Mouse (Mus musculus): ENCODE measurements around the gene Hlcs. TPM values are rescaled to one million over a fixed set of nuclear protein-coding genes. Genes with fewer than 3 reads are reported as not detected.

The Hlcs gene
- polyA plus RNA-seq, 1 experiment from 2014 or later, result 10.3 TPM

DNA sequence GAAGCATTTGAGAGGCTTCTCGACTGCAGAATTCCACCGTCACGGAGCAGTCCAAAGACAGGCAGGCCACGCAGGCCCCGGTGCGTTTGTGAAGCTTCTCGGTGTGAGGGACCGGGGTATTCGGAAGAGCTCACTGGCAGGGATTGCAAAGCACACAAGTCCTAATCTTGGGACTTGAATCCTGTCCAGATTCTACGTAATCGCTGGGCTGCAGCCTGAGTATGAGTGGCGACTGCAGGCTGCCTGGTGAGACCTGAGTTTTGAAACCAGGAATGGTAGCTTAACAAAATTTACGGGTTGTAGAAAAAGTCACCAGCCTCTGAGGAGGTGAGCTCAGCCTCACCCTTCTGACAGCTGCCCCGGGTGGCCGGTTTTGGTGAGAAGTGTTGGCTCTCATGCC lies 64.7 kb downstream of the Hlcs start:
- Histone ChIP-seq H3K9ac (no peak overlapping the region), H3K4me2 (replicated peaks) (no peak overlapping the region), H3K27me3 (replicated peaks) (peaks cover 3% of the 10 kb centered on the region; the same call in 1 of the 2 replicates), H3K4me3 (no peak overlapping the region), H3K9me3 (no peaks in the 10 kb centered on the region), H3K4me1 (peaks cover 7% of the 10 kb centered on the region; the same call in 1 of the 2 replicates), H3K36me3 (no peaks in the 10 kb centered on the region), H3K27ac (no peak overlapping the region)
- 92% methylated on average over 15 of the region's 15 CpGs for WGBS
- no peak for ATAC-seq (ENCODE audit: low FRiP score, low read depth)

DNA sequence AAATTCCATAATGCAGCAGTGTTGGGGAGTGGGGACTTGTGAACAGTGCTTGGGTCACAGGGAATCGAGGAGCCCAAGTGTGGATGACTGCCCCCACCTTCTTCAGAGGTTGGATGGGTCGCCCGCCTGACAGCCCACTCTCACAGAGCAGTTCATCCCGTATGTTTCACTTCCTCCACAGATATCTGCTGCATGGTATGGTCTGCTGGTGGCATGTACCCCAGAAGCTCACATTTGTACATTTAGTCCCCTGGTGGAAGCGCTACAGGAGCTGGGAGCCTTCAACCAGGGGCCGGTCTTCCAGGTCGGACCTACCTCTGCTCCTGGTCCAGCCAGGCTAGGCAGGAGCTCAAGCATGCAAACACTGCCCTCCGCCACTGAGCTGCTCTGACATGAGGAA lies 66.4 kb downstream of the Hlcs start:
- no peak overlapping the region for H3K9ac ChIP-seq

DNA sequence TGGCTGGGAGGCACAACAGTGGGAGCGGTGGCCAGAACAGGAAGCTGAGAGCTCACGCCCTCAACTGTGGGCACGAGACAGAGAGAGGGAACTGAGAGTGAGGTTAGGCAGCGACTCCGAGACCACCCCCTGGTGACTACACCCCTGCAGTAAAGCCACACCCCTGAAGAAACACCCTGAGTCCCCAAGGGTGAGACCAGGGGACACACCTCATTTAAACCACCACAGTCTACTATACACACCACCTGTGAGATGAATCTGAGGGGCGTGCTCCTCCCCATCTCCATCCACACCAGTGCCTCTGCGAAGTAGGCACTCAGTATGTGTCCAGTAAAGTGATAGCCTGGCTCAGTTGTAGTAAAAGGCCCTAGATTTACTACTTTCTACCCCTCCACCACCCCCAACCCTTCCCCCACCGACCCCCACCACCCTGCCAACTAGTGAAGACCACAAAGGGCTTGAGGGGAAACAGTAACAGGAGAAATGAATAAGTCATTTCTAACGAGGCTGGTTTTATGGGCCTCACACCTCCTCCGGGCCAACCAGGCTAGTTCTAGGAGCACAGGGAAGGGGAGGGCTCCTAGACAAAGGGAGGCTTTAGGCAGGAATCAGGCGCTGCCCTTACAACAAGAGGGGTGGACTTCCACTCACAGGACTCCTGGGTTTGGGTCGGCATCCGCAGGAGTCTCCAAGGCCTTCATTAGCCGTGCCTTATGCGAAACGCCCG lies 67.2 kb downstream of the Hlcs start:
- Histone ChIP-seq H3K4me3 (no peak overlapping the region), H3K27ac (no peak overlapping the region)
- no peak for ATAC-seq (ENCODE audit: low FRiP score, low read depth)

More for the DNA sequence above, 66.4 kb downstream of the Hlcs start:
- peaks cover 7% of the 10 kb centered on the region; the same call in 1 of the 2 replicates for H3K4me1 ChIP-seq
- no peaks in the 10 kb centered on the region for H3K36me3 ChIP-seq
- no peaks in the 10 kb centered on the region for H3K27me3 ChIP-seq (replicated peaks)
- no peaks in the 10 kb centered on the region for H3K9me3 ChIP-seq
- 93% methylated on average over 8 of the region's 8 CpGs for WGBS
- no peak for ATAC-seq (ENCODE audit: low FRiP score, low read depth)
- H3K4me3 ChIP-seq, result no peak overlapping the region
- no peak overlapping the region for H3K4me2 ChIP-seq (replicated peaks)
- H3K27ac ChIP-seq, result no peak overlapping the region

DNA sequence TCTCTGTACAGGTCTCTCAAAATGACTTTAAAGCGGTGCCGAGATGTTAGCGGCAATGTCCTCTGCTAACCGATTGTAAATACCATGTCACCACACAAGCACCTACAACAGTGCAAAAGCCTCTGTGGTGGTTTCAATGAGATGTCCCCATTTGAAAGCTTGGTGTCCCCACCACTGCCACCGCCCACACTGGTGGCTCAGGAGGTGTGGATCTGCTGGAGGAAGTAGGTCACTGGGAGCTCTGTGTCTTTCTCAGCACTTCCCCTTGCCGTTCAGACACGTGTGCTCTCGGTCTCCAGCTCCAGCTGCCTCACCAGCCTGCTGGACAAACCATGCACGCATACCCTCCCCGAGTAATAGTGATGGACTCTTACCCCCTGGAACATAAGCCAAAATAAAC lies 72.2 kb downstream of the Hlcs start:
- H3K9me3 ChIP-seq, result no peaks in the 10 kb centered on the region
- no peak overlapping the region for H3K4me2 ChIP-seq (replicated peaks)
- peaks cover 17% of the 10 kb centered on the region for H3K27me3 ChIP-seq (replicated peaks)
- H3K36me3 ChIP-seq, result no peaks in the 10 kb centered on the region
- no peak for ATAC-seq (ENCODE audit: low FRiP score, low read depth)
- H3K9ac ChIP-seq, result no peak overlapping the region
- H3K4me3 ChIP-seq, result no peak overlapping the region
- H3K4me1 ChIP-seq, result peaks cover 9% of the 10 kb centered on the region; the same call in 1 of the 2 replicates
- H3K27ac ChIP-seq, result no peak overlapping the region
- 89% methylated on average over 10 of the region's 10 CpGs for WGBS

More for the DNA sequence above, 67.2 kb downstream of the Hlcs start:
- Histone ChIP-seq H3K36me3 (no peaks in the 10 kb centered on the region), H3K9me3 (no peaks in the 10 kb centered on the region), H3K4me2 (replicated peaks) (no peak overlapping the region), H3K27me3 (replicated peaks) (no peaks in the 10 kb centered on the region), H3K4me1 (peaks cover 7% of the 10 kb centered on the region; the same call in 1 of the 2 replicates), H3K9ac (no peak overlapping the region)
- WGBS, result 47% methylated on average over 17 of the region's 17 CpGs

DNA sequence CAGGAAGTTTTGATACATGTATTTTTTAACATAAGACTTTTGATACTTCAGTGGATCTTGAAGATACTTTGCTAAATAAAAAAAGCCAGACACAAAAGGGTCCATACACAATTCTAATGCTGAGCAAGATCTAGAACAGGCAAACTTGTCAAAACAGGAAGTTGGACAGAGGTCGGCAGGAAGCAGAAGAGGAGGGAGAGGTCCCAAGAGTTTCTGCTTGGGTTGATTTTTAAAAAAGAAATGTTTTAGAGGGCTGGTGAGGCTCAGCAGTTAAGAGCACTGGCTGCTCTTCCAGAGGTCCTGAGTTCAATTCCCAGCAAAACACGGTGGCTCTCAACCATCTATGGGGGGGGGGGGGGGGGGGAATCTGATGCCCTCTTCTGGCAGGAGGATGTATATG lies 73.2 kb downstream of the Hlcs start:
- WGBS, result 41% methylated on average over 2 of the region's 2 CpGs
- Histone ChIP-seq H3K27ac (no peak overlapping the region), H3K4me1 (peaks cover 7% of the 10 kb centered on the region; the same call in 1 of the 2 replicates), H3K4me2 (replicated peaks) (no peak overlapping the region), H3K27me3 (replicated peaks) (peaks cover 21% of the 10 kb centered on the region), H3K9ac (no peak overlapping the region), H3K4me3 (no peak overlapping the region), H3K9me3 (no peaks in the 10 kb centered on the region), H3K36me3 (no peaks in the 10 kb centered on the region)
- ATAC-seq (ENCODE audit: low FRiP score, low read depth), result no peak

DNA sequence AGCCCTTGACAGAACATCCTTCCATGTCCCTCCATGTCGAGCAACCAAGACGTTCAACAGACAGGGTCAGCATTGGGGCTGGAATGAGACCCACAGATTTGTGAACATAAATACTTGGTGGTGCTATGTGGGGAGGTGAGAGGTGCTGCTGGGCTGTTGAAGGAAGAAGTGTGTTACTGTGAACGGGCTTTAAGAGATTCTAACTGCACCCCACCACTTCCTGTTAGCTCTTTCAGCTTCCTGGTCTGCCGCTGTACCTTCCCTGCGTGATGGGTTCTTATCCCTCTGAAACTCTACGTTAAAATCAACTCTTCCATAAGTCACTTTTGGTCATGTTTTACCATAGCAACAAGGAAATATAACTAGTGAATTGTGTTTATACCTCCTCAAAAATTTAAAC lies 73.8 kb downstream of the Hlcs start:
- no peak overlapping the region for H3K4me2 ChIP-seq (replicated peaks)
- no peaks in the 10 kb centered on the region for H3K36me3 ChIP-seq
- no peak for ATAC-seq (ENCODE audit: low FRiP score, low read depth)
- no peak overlapping the region for H3K27ac ChIP-seq
- H3K4me1 ChIP-seq, result peaks cover 7% of the 10 kb centered on the region; the same call in 1 of the 2 replicates
- no peak overlapping the region for H3K4me3 ChIP-seq
- 89% methylated on average over 6 of the region's 6 CpGs for WGBS
- no peak overlapping the region for H3K9ac ChIP-seq
- H3K27me3 ChIP-seq (replicated peaks), result peaks cover 23% of the 10 kb centered on the region
- no peaks in the 10 kb centered on the region for H3K9me3 ChIP-seq

DNA sequence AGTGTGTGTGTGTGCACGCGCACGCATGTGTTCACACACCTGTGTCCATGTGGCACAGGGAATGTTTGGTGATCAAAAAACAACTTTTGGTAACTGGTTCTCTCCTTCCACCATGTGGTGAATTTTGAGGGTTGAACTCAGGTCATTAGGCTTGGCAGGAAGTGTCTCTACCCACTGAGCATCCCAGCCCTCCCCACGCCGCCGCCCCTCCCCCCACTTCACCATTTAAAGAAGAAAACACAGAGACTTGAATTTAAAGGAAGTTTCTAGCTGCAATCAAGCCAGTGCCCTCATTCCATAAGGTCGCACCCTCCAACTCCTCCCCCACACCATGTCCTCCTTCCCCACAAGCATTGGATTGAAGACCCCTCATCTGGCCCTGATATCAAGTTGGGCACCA lies 74.2 kb downstream of the Hlcs start:
- H3K9me3 ChIP-seq, result no peaks in the 10 kb centered on the region
- H3K27ac ChIP-seq, result no peak overlapping the region
- WGBS, result 94% methylated on average over 7 of the region's 7 CpGs
- no peak overlapping the region for H3K4me2 ChIP-seq (replicated peaks)
- peaks cover 7% of the 10 kb centered on the region; the same call in 1 of the 2 replicates for H3K4me1 ChIP-seq
- H3K4me3 ChIP-seq, result no peak overlapping the region
- H3K9ac ChIP-seq, result no peak overlapping the region
- H3K27me3 ChIP-seq (replicated peaks), result peaks cover 27% of the 10 kb centered on the region
- ATAC-seq (ENCODE audit: low FRiP score, low read depth), result no peak
- H3K36me3 ChIP-seq, result no peaks in the 10 kb centered on the region

DNA sequence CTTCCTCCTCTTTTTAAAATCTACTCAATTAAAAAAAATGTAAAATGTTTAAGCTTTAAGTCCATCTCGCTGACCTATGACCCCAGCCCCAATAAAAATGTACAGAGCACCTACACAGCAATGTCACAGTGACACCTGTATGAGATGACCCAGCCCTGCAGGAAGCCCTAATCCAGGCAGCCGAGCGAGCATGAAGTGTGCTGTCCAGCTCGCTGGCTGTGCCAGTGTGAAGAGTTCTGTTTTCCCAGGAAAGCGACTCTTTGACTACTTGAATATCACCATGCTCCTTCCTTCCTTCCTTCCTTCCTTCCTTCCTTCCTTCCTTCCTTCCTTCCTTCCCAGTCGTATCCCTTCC lies 76.3 kb downstream of the Hlcs start:
- peaks cover 44% of the 10 kb centered on the region for H3K27me3 ChIP-seq (replicated peaks)
- H3K4me1 ChIP-seq, result peaks cover 7% of the 10 kb centered on the region; the same call in 1 of the 2 replicates
- H3K4me3 ChIP-seq, result no peak overlapping the region
- H3K9me3 ChIP-seq, result no peaks in the 10 kb centered on the region
- no peak for ATAC-seq (ENCODE audit: low FRiP score, low read depth)
- no peak overlapping the region for H3K27ac ChIP-seq
- 76% methylated on average over 6 of the region's 6 CpGs for WGBS
- no peak overlapping the region for H3K9ac ChIP-seq
- H3K4me2 ChIP-seq (replicated peaks), result no peak overlapping the region
- H3K36me3 ChIP-seq, result no peaks in the 10 kb centered on the region

DNA sequence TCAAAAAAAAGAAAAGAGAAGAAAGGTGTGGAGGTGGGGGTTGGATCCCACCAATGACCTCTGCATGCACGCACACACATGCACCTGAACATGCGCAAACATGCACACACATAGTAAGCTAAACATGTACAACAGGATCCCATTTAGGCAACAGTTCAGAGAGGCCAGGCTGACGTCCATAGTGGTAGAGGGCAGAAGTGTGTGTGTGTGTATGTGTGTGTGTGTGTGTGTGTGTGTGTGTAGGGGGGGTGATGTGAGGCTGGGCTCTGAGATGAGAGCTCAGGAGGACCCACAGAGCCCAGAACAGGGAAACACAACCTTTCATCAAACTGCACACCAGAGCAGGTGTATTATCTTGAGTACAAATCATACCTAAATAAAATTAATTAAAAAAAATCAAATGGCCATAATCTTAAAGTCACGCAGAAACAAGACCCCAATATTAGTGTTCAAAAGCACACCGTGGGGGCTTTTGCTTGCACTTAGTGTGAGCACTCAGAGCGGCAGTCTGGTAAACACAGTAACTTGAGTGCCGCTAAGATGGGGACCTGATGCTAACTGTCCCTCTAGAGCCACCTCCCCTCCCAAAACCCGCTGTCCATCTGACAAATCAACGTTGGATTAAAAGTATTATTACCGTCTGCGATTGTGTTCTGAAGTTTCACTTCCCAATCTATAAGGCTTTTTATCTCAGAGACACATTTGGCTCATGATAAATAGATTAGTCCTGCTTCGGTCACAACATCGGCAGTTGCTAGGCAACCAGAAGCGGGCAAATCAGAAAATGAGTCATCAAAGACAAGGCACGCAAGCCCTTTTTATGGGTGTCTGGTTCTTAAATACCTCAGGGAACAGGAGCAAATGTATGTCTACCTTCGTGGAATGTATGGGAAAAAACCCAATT lies 76.9 kb downstream of the Hlcs start:
- no peak overlapping the region for H3K27ac ChIP-seq
- H3K4me1 ChIP-seq, result peaks cover 7% of the 10 kb centered on the region; the same call in 1 of the 2 replicates
- WGBS, result 60% methylated on average over 16 of the region's 16 CpGs
- no peak overlapping the region for H3K9ac ChIP-seq
- ATAC-seq (ENCODE audit: low FRiP score, low read depth), result no peak
- no peak overlapping the region for H3K4me2 ChIP-seq (replicated peaks)
- no peaks in the 10 kb centered on the region for H3K36me3 ChIP-seq
- no peaks in the 10 kb centered on the region for H3K9me3 ChIP-seq
- peaks cover 51% of the 10 kb centered on the region for H3K27me3 ChIP-seq (replicated peaks)
- H3K4me3 ChIP-seq, result no peak overlapping the region

DNA sequence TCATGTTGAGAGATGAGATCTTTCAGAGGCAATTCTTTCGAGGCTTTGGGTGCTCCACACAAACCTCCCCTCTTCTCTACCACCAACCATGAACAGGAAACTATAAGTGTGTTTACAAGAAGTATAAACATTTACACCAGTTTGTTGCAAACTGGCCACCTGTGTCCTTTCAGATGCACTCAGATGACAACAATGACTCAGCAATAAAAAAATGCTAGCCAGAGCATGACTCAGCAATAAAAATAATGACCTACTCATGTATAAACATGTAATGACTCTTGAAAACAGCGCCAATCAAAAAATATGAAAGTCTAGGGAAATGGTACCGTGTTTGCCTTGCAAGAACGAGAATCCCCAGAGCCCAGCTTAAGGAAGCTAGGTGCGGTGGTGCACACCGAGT lies 77.7 kb downstream of the Hlcs start:
- no peak overlapping the region for H3K4me3 ChIP-seq

DNA sequence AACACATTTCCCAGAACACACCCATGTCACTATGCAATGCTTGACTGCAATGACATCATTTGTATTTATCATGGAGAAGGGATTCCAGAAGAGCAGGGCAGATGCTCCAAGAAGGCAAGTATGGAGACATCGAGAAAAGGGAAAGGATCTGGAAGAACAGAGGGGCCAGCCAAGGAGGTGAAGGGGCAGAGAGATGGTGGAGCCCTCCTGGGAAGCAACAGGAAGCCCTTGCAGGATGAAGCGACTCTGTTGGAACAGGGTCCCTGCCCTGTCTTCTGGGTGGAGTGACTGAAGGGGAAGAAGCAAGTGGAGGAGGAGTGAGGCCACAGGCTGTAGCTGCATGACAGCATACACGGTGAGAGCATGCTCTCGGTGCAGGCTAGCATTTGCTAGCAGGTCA lies 79.2 kb downstream of the Hlcs start:
- no peak for ATAC-seq (ENCODE audit: low FRiP score, low read depth)
- Histone ChIP-seq H3K4me3 (no peak overlapping the region), H3K36me3 (no peaks in the 10 kb centered on the region), H3K9ac (no peak overlapping the region), H3K27me3 (replicated peaks) (peaks cover 71% of the 10 kb centered on the region), H3K27ac (no peak overlapping the region), H3K4me1 (peaks cover 7% of the 10 kb centered on the region; the same call in 1 of the 2 replicates), H3K9me3 (no peaks in the 10 kb centered on the region), H3K4me2 (replicated peaks) (no peak overlapping the region)
- 73% methylated on average over 4 of the region's 4 CpGs for WGBS

More for the DNA sequence above, 77.7 kb downstream of the Hlcs start:
- Histone ChIP-seq H3K4me1 (peaks cover 7% of the 10 kb centered on the region; the same call in 1 of the 2 replicates), H3K27ac (no peak overlapping the region), H3K9ac (no peak overlapping the region), H3K36me3 (no peaks in the 10 kb centered on the region), H3K27me3 (replicated peaks) (peaks cover 58% of the 10 kb centered on the region), H3K4me2 (replicated peaks) (no peak overlapping the region), H3K9me3 (no peaks in the 10 kb centered on the region)
- WGBS, result 89% methylated on average over 6 of the region's 6 CpGs
- ATAC-seq (ENCODE audit: low FRiP score, low read depth), result no peak

DNA sequence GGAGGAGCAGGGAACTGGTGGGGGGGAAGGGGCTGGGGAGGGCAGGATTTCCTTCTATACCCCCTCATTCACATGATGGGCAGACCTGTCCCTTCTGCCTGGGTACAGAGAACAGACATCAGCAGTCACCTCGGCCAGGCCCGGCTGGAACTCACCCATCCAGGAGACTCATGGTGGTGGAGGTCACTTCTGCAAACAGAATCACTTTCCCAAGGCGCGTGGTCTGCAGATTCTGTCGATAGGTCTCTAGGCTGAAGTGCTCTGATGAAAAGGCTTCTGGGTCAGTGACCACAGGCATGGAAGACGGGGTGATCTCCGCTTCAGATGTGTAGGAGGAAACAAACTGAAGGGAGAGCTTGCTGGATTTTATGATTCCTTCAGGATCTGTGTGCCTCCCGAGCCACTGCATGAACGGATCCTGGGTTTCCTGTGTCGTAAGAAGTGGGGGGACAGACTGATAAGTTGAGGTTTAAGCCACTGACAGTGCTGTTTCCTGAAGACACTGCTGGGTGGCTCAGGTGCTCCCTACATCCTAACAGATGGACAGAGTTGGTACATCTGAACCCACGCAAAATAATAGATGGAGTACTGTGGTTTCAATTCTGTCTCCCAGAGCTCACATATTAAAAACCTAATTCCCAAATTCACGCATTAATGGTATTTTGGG lies 82.3 kb downstream of the Hlcs start:
- Histone ChIP-seq H3K4me3 (no peak overlapping the region), H3K27me3 (replicated peaks) (peaks cover 74% of the 10 kb centered on the region), H3K9me3 (no peaks in the 10 kb centered on the region), H3K36me3 (no peaks in the 10 kb centered on the region), H3K9ac (no peak overlapping the region), H3K4me1 (peaks cover 15% of the 10 kb centered on the region), H3K27ac (no peak overlapping the region), H3K4me2 (replicated peaks) (no peak overlapping the region)
- 73% methylated on average over 12 of the region's 12 CpGs for WGBS
- no peak for ATAC-seq (ENCODE audit: low FRiP score, low read depth)

All from neural tube, embryonic 12.5 days (tissue).